Mouse (Mus musculus): ENCODE results near the gene Hnrnpa0. TPM values are rescaled to one million over a fixed set of nuclear protein-coding genes. Genes with fewer than 3 reads are reported as not detected.

Gene Hnrnpa0
- polyA plus RNA-seq, 1 experiment, result 122 TPM

DNA sequence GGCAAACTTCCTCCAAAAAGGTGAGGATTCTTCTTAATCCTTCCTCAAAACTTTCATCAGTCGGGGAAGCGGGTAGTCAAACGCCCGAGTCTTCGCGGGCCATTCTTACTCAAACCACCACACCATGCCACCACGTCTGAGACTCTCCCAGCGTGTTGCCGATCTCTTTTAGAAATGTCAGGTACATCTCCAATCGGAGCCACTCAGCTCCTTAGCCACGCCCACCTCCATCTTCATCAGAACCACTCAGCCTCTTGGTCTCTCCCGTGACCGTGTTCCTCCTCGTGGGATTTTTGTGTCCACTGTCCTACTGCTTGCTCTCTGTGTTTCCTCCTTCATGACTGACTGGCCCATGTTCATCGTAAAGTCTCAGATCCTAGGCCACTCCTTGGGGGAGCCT, 32.4 kb upstream of the Hnrnpa0 start:
- H3K36me3 ChIP-seq (ENCODE audit: control insufficient read depth, insufficient read depth), result no peaks in the 10 kb centered on the region

DNA sequence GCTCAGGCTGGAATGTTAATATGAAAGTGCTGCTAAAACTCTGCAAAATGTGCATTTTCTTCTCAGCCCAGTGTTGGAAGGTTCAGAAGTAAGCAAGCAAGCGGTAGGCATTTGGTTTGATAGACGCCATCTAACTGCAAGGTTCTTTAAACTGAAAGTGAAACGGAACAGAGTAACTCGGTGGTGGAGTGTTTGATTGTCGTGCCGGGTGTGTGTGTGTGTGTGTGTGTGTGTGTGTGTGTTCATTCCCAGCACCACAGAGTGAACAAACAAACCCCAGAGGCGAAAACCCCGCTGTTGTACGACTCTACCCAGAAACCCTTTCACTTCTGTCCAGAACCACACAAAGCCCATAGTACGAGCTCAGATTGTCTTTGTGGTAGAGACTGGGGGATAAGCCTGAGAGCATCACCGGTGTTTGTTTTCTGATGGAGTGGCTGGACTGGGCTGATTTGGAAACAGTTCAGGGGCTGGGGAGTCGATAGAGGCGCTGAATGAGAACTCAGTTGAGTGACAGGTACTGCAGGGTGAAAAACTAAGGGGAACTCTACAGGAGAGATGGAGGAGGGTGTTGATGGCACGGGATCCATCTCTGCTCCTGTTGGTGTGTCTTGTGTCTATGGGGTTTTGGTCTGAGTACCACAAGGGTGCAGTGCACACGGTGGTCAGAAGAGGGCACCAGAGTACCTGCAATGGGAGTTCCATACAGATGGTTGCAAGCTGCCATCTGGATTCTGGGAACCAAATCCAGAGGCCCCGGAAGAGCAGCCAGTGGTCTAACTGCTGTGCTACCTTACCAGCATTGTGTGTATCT, 29.9 kb upstream of the Hnrnpa0 start:
- Histone ChIP-seq H3K4me2 (ENCODE audit: low read depth) (peak overlapping the region; percentile 77), H3K4me3 (peak overlapping the region; percentile 54), H3K36me3 (ENCODE audit: control insufficient read depth, insufficient read depth) (no peaks in the 10 kb centered on the region), H3K79me2 (ENCODE audit: control insufficient read depth, insufficient read depth) (no peaks in the 10 kb centered on the region), H3K27me3 (ENCODE audit: control insufficient read depth, insufficient read depth, insufficient read length) (peaks cover 4% of the 10 kb centered on the region), H3ac (ENCODE audit: control insufficient read depth, insufficient read length) (peak overlapping the region; percentile 26)
- TF ChIP-seq SRF (IDR thresholded peaks at IDR 0.05; ENCODE audit: control insufficient read depth, insufficient read length, low read depth) (no peak), MYOD1 (IDR thresholded peaks at IDR 0.05; ENCODE audit: control insufficient read depth in 1 of 3, insufficient read length in 2 of 3, low read depth in 2 of 3) (no peak), USF1 (IDR thresholded peaks at IDR 0.05; ENCODE audit: low read depth) (no peak), REST (IDR thresholded peaks at IDR 0.05; ENCODE audit: insufficient read depth, insufficient read length) (no peak), POLR2AphosphoS2 (IDR thresholded peaks at IDR 0.05; ENCODE audit: insufficient read length, low read depth) (no peak), TCF3 (IDR thresholded peaks at IDR 0.05; ENCODE audit: insufficient read length, low read depth) (no peak), TCF12 (IDR thresholded peaks at IDR 0.05; ENCODE audit: insufficient read depth, poor library complexity, severe bottlenecking) (no peak)

More for the DNA sequence above, 32.4 kb upstream of the Hnrnpa0 start:
- Histone ChIP-seq H3K4me3 (no peak overlapping the region), H3ac (ENCODE audit: control insufficient read depth, insufficient read length) (no peak overlapping the region), H3K27me3 (ENCODE audit: control insufficient read depth, insufficient read depth, insufficient read length) (no peaks in the 10 kb centered on the region), H3K4me2 (ENCODE audit: low read depth) (no peak overlapping the region), H3K79me2 (ENCODE audit: control insufficient read depth, insufficient read depth) (no peaks in the 10 kb centered on the region)
- TF ChIP-seq REST (IDR thresholded peaks at IDR 0.05; ENCODE audit: insufficient read depth, insufficient read length) (no peak), POLR2AphosphoS2 (IDR thresholded peaks at IDR 0.05; ENCODE audit: insufficient read length, low read depth) (no peak), MAX (IDR thresholded peaks at IDR 0.05; ENCODE audit: low read depth) (no peak), USF1 (IDR thresholded peaks at IDR 0.05; ENCODE audit: low read depth) (no peak), MYOD1 (IDR thresholded peaks at IDR 0.05; ENCODE audit: control insufficient read depth in 1 of 3, insufficient read length in 2 of 3, low read depth in 2 of 3) (no peak), MYOG (IDR thresholded peaks at IDR 0.05; ENCODE audit: control insufficient read depth in 1 of 3, insufficient read depth in 1 of 3, insufficient read length in 2 of 3, low read depth in 2 of 3) (no peak), CEBPB (IDR thresholded peaks at IDR 0.05; ENCODE audit: insufficient read depth, poor library complexity, severe bottlenecking) (no peak), SRF (IDR thresholded peaks at IDR 0.05; ENCODE audit: control insufficient read depth, insufficient read length, low read depth) (no peak), TCF12 (IDR thresholded peaks at IDR 0.05; ENCODE audit: insufficient read depth, poor library complexity, severe bottlenecking) (no peak), POLR2A (IDR thresholded peaks at IDR 0.05; ENCODE audit: insufficient read length, low read depth) (no peak), E2F4 (IDR thresholded peaks at IDR 0.05; ENCODE audit: insufficient read depth) (no peak), TCF3 (IDR thresholded peaks at IDR 0.05; ENCODE audit: insufficient read length, low read depth) (no peak)

DNA sequence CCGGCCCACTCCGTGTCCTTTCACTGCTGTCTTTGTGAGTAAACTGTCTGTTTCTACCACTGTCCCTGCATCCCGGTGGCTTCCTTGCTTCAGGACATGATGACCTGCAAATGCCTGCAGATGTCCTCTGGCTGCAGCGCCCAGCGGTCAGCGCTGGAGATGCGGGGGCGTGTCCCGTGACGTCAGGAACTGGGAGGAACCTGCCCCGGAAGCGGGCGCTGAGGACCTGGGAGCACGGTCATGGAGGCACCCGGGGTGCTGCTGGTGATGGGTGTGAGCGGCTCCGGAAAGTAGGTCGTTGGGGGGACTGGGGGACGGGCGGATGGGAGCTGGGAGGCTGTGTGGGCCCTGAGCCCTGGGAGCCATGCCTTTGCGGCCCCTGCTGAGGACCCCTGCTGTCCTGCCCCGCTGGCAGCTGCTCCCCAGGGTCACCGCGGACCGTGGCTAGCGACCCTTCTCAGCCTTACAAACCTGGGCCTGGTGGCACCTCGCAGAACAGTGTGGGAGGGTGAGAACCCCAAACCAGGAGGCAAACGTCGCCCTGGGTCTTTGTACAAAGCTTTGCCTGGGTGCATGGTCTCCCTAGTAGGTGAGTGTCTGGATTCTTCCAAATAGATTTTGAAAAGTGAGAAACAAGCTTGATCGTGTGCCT, 29.2 kb upstream of the Hnrnpa0 start, which contains the start of gene Idnk:
Gene Idnk (plus strand): TSS at position 203 of the 652 bp plus-strand sequence.
- Histone ChIP-seq H3ac (ENCODE audit: control insufficient read depth, insufficient read length) (peak within 1 kb of the TSS; percentile 26), H3K4me3 (peak within 1 kb of the TSS; percentile 54), H3K79me2 (ENCODE audit: control insufficient read depth, insufficient read depth) (no peaks in the 10 kb centered on the region), H3K4me2 (ENCODE audit: low read depth) (peak within 1 kb of the TSS; percentile 77), H3K27me3 (ENCODE audit: control insufficient read depth, insufficient read depth, insufficient read length) (peaks cover 4% of the 10 kb centered on the region), H3K36me3 (ENCODE audit: control insufficient read depth, insufficient read depth) (no peaks in the 10 kb centered on the region)
- TF ChIP-seq MYOG (IDR thresholded peaks at IDR 0.05; ENCODE audit: control insufficient read depth in 1 of 3, insufficient read depth in 1 of 3, insufficient read length in 2 of 3, low read depth in 2 of 3) (peak in 1 of 3 experiments; percentile 63), SRF (IDR thresholded peaks at IDR 0.05; ENCODE audit: control insufficient read depth, insufficient read length, low read depth) (no peak), POLR2A (IDR thresholded peaks at IDR 0.05; ENCODE audit: insufficient read length, low read depth) (peak; percentile 74), REST (IDR thresholded peaks at IDR 0.05; ENCODE audit: insufficient read depth, insufficient read length) (no peak), E2F4 (IDR thresholded peaks at IDR 0.05; ENCODE audit: insufficient read depth) (no peak), MYOD1 (IDR thresholded peaks at IDR 0.05; ENCODE audit: control insufficient read depth in 1 of 3, insufficient read length in 2 of 3, low read depth in 2 of 3) (peak in 1 of 3 experiments; percentile 38), POLR2AphosphoS2 (IDR thresholded peaks at IDR 0.05; ENCODE audit: insufficient read length, low read depth) (peak; percentile 75)

DNA sequence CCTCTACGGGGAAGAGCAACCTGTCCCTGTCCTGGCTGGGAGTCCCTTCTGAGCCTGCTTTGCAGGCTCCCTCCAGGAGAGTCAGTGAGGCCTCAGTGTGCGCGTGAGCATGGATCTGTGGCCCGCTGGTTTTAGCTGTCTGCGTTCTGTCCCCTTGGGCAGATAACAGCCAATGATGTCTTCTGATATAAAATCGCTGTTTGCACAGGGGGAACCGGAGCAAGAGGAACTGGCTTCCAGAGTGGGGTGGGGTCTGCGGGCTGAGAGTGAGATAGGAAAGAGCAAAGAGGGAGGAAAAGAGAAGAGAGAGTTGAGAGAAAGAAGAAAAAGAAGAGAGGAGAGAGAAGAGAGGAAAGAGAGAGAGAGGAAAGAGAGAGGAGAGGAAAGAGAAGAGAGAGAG, 28.7 kb upstream of the Hnrnpa0 start:
- Histone ChIP-seq H3K4me2 (ENCODE audit: low read depth) (peak overlapping the region; percentile 77), H3K4me3 (peak overlapping the region; percentile 54), H3K36me3 (ENCODE audit: control insufficient read depth, insufficient read depth) (no peaks in the 10 kb centered on the region), H3ac (ENCODE audit: control insufficient read depth, insufficient read length) (peak overlapping the region; percentile 26), H3K79me2 (ENCODE audit: control insufficient read depth, insufficient read depth) (no peaks in the 10 kb centered on the region), H3K27me3 (ENCODE audit: control insufficient read depth, insufficient read depth, insufficient read length) (peaks cover 4% of the 10 kb centered on the region)
- TF ChIP-seq POLR2A (IDR thresholded peaks at IDR 0.05; ENCODE audit: insufficient read length, low read depth) (no peak), MAX (IDR thresholded peaks at IDR 0.05; ENCODE audit: low read depth) (no peak), E2F4 (IDR thresholded peaks at IDR 0.05; ENCODE audit: insufficient read depth) (no peak), POLR2AphosphoS2 (IDR thresholded peaks at IDR 0.05; ENCODE audit: insufficient read length, low read depth) (no peak), CEBPB (IDR thresholded peaks at IDR 0.05; ENCODE audit: insufficient read depth, poor library complexity, severe bottlenecking) (no peak), TCF12 (IDR thresholded peaks at IDR 0.05; ENCODE audit: insufficient read depth, poor library complexity, severe bottlenecking) (no peak), MYOD1 (IDR thresholded peaks at IDR 0.05; ENCODE audit: control insufficient read depth in 1 of 3, insufficient read length in 2 of 3, low read depth in 2 of 3) (no peak), REST (IDR thresholded peaks at IDR 0.05; ENCODE audit: insufficient read depth, insufficient read length) (no peak), MYOG (IDR thresholded peaks at IDR 0.05; ENCODE audit: control insufficient read depth in 1 of 3, insufficient read depth in 1 of 3, insufficient read length in 2 of 3, low read depth in 2 of 3) (no peak)
